Mouse (Mus musculus) lung, postnatal 0 days (tissue): ENCODE results near the gene Ift22. TPM values are rescaled to one million over a fixed set of nuclear protein-coding genes. Genes with fewer than 3 reads are reported as not detected.
A peak's percentile ranks its signal among the peaks of the same experiment; 100 is the strongest.

ENCODE experiments used
- ATAC-seq: fragments of 200-750 bp; cut with Nextera tagmentation; 2 replicates; pipeline ENCODE4 v1.8.0; 2017; ENCODE audit warnings: moderate library complexity
- DNase-seq: peaks from one replicate; pipeline ENCODE4 v3.0.0-alpha.2; 2016; ENCODE audit warnings: low spot score
- H3K27ac ChIP-seq: fragments of 300-500 bp; sonication (generic); 2 replicates; pipeline ENCODE4 v1.5.1; 2014; ENCODE audit warnings: antibody characterized with exemption, mild to moderate bottlenecking, low read length, mixed read lengths
- H3K27me3 ChIP-seq: fragments of 300-500 bp; sonication (generic); replicated peaks from 2 replicates; pipeline ENCODE4 v1.6.1; 2014; ENCODE audit warnings: low read length, mixed read lengths; ENCODE audit not compliant: insufficient read depth
- H3K36me3 ChIP-seq: fragments of 300-500 bp; sonication (generic); 2 replicates; pipeline ENCODE4 v1.6.1; 2014; ENCODE audit warnings: low read length, mixed read lengths; ENCODE audit not compliant: insufficient read depth
- H3K4me1 ChIP-seq: fragments of 300-500 bp; sonication (generic); 2 replicates; pipeline ENCODE4 v1.6.1; 2014; ENCODE audit warnings: antibody characterized with exemption, low read depth, low read length, mixed read lengths; ENCODE audit not compliant: insufficient read depth
- H3K4me2 ChIP-seq: fragments of 300-500 bp; sonication (generic); replicated peaks from 2 replicates; pipeline ENCODE4 v1.6.1; 2014; ENCODE audit warnings: low read depth, mild to moderate bottlenecking, low read length, moderate library complexity, mixed read lengths
- H3K4me3 ChIP-seq: fragments of 300-500 bp; sonication (generic); 2 replicates; pipeline ENCODE4 v1.5.1; 2014; ENCODE audit warnings: low read depth, low read length
- H3K9ac ChIP-seq: fragments of 300-500 bp; sonication (generic); replicated peaks from 2 replicates; pipeline ENCODE4 v1.6.1; 2014; ENCODE audit warnings: low read depth, mild to moderate bottlenecking
- H3K9me3 ChIP-seq: fragments of 300-500 bp; sonication (generic); 2 replicates; pipeline ENCODE4 v1.6.1; 2016; ENCODE audit warnings: low read length, mixed read lengths
- CTCF ChIP-seq: IDR thresholded peaks from 2 replicates; pipeline ENCODE4 v1.5.1; 2016; ENCODE audit warnings: antibody characterized with exemption, mild to moderate bottlenecking
- EP300 ChIP-seq: IDR thresholded peaks from 2 replicates; pipeline ENCODE4 v1.6.1; 2016; ENCODE audit warnings: antibody characterized with exemption, mild to moderate bottlenecking, control low read depth
- WGBS: fragments of 180-500 bp; shearing (Covaris S2); extraction: QIAGEN DNeasy Blood & Tissue Kit; methylation state at CpG from one replicate; pipeline ENCODE4 v1.1.7; 2014; 5-methylcytosine and 5-hydroxymethylcytosine counted together
- polyA plus RNA-seq: library from polyadenylated mRNA; unstranded; fragments of >200 nt; fragmentation: Nextera tagmentation; extraction: Ambion mirVana; gene quantifications from 2 replicates; pipeline ENCODE4 v1.2.1, GENCODE M21; 2015

The Ift22 gene
- 41.9 and 53.5 TPM in 2 replicates for polyA plus RNA-seq

GRCm38 (mm10) chr5:136907991-136908857 is at the start of gene Ift22:
TSS of gene Ift22 (plus strand) at chr5:136908150.
- TF ChIP-seq CTCF (no peak), EP300 (no peak)
- H3K27ac ChIP-seq = no peak within 1 kb of the TSS
- WGBS = 8% methylated on average over 32 of the region's 32 CpGs

DNA sequence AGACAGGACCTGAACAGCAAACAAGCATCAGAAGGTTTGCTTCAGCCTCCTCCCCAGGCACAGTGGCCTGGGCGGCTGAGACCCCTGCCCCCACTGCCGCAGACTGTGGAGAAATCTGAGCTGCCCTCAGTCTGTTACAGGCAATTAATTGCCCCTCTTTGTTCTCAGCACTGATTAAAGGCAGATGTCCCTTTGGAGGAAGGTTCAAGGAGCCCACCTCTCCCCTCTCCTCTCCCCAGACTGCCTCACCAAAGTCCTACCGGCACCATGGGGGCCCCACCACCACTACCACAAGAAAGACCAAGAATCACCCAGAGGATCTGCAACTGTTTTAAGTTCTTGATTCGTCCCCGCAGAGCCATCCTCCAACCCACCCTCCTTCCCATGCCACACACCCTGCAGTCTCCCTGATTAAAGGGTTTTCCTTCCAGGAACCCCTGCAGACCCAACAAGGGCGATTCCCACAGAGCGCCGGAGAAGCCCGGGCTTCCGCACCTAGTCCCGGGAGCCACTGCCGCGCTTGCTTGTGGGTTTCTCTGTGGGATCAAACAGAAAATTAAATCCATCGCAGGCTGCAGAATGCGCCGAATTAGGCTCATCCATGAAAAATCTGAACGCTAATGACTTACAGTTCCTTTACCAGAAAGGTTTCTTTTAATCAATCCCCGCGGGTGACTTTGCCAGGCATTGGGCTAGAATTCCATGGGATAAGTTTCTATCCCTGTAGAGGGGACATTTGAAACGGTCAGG is 46.6 kb upstream of the Ift22 start:
- H3K4me2 ChIP-seq = no peak overlapping the region
- H3K9ac ChIP-seq = no peak overlapping the region
- H3K4me3 ChIP-seq = no peak overlapping the region
- no peak overlapping the region for H3K27ac ChIP-seq
- DNase-seq = no peak
- H3K36me3 ChIP-seq = no peaks in the 10 kb centered on the region
- no peak for TF ChIP-seq CTCF
- H3K27me3 ChIP-seq = no peaks in the 10 kb centered on the region
- 26% methylated on average over 20 of the region's 20 CpGs for WGBS
- ATAC-seq = no peak
- H3K9me3 ChIP-seq = no peaks in the 10 kb centered on the region
- H3K4me1 ChIP-seq = peaks cover 7% of the 10 kb centered on the region; the same call in 1 of the 2 replicates

More at GRCm38 (mm10) chr5:136907991-136908857, at the start of gene Ift22:
- peak; percentile 94 for DNase-seq
- Histone ChIP-seq H3K9ac (peak within 1 kb of the TSS; percentile 46), H3K4me2 (peak within 1 kb of the TSS; percentile 75), H3K36me3 (peaks cover 8% of the 10 kb centered on the region; the same call in 1 of the 2 replicates), H3K9me3 (no peaks in the 10 kb centered on the region), H3K27me3 (no peaks in the 10 kb centered on the region), H3K4me3 (peak within 1 kb of the TSS; percentile 66), H3K4me1 (0 out of 2 replicates have a peak, but pooled peaks cover 7% of the 10 kb centered on the region)
- ATAC-seq = peak; percentile 99

- Histone ChIP-seq H3K27ac (no peak overlapping the region), H3K9ac (no peak overlapping the region), H3K4me2 (no peak overlapping the region), H3K4me1 (peaks cover 7% of the 10 kb centered on the region; the same call in 1 of the 2 replicates), H3K36me3 (no peaks in the 10 kb centered on the region), H3K9me3 (no peaks in the 10 kb centered on the region), H3K27me3 (no peaks in the 10 kb centered on the region), H3K4me3 (no peak overlapping the region)
- no peak for DNase-seq
- WGBS = 65% methylated on average over 4 of the region's 4 CpGs
- ATAC-seq = no peak
- TF ChIP-seq CTCF (no peak), EP300 (no peak)
These were observed 45.1 kb upstream of the Ift22 start for GRCm38 (mm10) chr5:136862806-136863205.

GRCm38 (mm10) chr5:136863276-136863675 is 44.7 kb upstream of the Ift22 start:
- Histone ChIP-seq H3K36me3 (no peaks in the 10 kb centered on the region), H3K27me3 (no peaks in the 10 kb centered on the region), H3K9me3 (no peaks in the 10 kb centered on the region), H3K4me2 (no peak overlapping the region), H3K9ac (no peak overlapping the region), H3K4me3 (no peak overlapping the region), H3K27ac (no peak overlapping the region), H3K4me1 (peaks cover 7% of the 10 kb centered on the region; the same call in 1 of the 2 replicates)
- DNase-seq (no peak), ATAC-seq (no peak)
- TF ChIP-seq EP300 (no peak), CTCF (no peak)
- WGBS = 62% methylated on average over 9 of the region's 9 CpGs

GRCm38 (mm10) chr5:136863961-136864674 is 43.8 kb upstream of the Ift22 start:
- no peak for TF ChIP-seq CTCF
- TF ChIP-seq EP300 = no peak
- no peak overlapping the region for H3K4me3 ChIP-seq
- H3K9me3 ChIP-seq = no peaks in the 10 kb centered on the region
- DNase-seq (peak; percentile 71), ATAC-seq (peak; percentile 86)
- H3K36me3 ChIP-seq = no peaks in the 10 kb centered on the region
- H3K9ac ChIP-seq = no peak overlapping the region
- no peaks in the 10 kb centered on the region for H3K27me3 ChIP-seq
- H3K4me1 ChIP-seq = peaks cover 7% of the 10 kb centered on the region; the same call in 1 of the 2 replicates
- H3K27ac ChIP-seq = 0 out of 2 replicates have a peak overlapping the region, but pooled peaks have one; percentile 15
- H3K4me2 ChIP-seq = peak overlapping the region; percentile 25; the same call in 1 of the 2 replicates
- 9% methylated on average over 14 of the region's 14 CpGs for WGBS
